Mouse (Mus musculus) CH12.LX (cell line): ENCODE measurements at regions not wholly inside any gene's neighbourhood (a gene's known extent, or its start where the extent isn't known, plus 50 kb on each side); places are given as distances from the start of the nearest gene placed in this dataset.

Source experiments
- DNase-seq: peaks from one replicate; pipeline ENCODE4 v3.0.0-alpha.2; 2013; ENCODE audit errors: extremely low read depth
- H3K27ac ChIP-seq: 2 replicates; pipeline ENCODE4 v1.5.1; 2012; ENCODE audit warnings: low read depth, mild to moderate bottlenecking, control low read depth, moderate library complexity; ENCODE audit not compliant: insufficient read depth
- H3K27me3 ChIP-seq: replicated peaks from 2 replicates; pipeline ENCODE3; 2012; ENCODE audit warnings: inconsistent platforms
- H3K36me3 ChIP-seq, 2 experiments: replicated peaks in 1 of 2; 2 replicates each; pipeline versions ENCODE3 to v1.6.1; 2012; ENCODE audit warnings: inconsistent platforms in 1 of 2, low read length in 1 of 2, mild to moderate bottlenecking in 1 of 2, mixed read lengths in 1 of 2, moderate library complexity in 1 of 2; ENCODE audit not compliant: control insufficient read depth in 1 of 2, insufficient read depth in 1 of 2
- H3K4me1 ChIP-seq, 2 experiments: 2 replicates each; pipeline ENCODE4 v1.6.1; 2012; ENCODE audit warnings: inconsistent platforms in 1 of 2, moderate library complexity in 1 of 2; ENCODE audit not compliant: insufficient read depth in 2 of 2, control insufficient read depth in 1 of 2
- H3K4me2 ChIP-seq: 2 replicates; pipeline ENCODE4 v1.6.1; 2012; ENCODE audit warnings: low read depth, mild to moderate bottlenecking, control low read depth; ENCODE audit not compliant: poor library complexity, insufficient read depth, severe bottlenecking
- H3K4me3 ChIP-seq, 3 experiments: fragments of 150-350 bp in 1 of 3; sonication (generic) in 1 of 3; replicated peaks in 1 of 3; 2 replicates each; pipeline versions ENCODE3 to v1.5.1; 2011 to 2012; ENCODE audit warnings: low read depth in 2 of 3, low read length in 2 of 3, mild to moderate bottlenecking in 2 of 3, moderate library complexity in 2 of 3, control low read depth in 1 of 3, improper control_type of control experiment in 1 of 3, inconsistent platforms in 1 of 3, mixed read lengths in 1 of 3; ENCODE audit not compliant: poor library complexity in 1 of 3
- H3K79me2 ChIP-seq: replicated peaks from 2 replicates; pipeline ENCODE4 v1.6.1; 2012; ENCODE audit warnings: mild to moderate bottlenecking, moderate library complexity; ENCODE audit not compliant: control insufficient read depth, poor library complexity, insufficient read depth, severe bottlenecking; ENCODE audit errors: extremely low read depth
- H3K9ac ChIP-seq: 2 replicates; pipeline ENCODE4 v1.6.1; 2012; ENCODE audit warnings: low read depth, mild to moderate bottlenecking, control low read depth, moderate library complexity; ENCODE audit not compliant: insufficient read depth
- H3K9me3 ChIP-seq: replicated peaks from 2 replicates; pipeline ENCODE3; 2012; ENCODE audit warnings: low read length, inconsistent platforms, mixed read lengths
- BHLHE40 ChIP-seq: IDR thresholded peaks from 2 replicates; pipeline ENCODE4 v1.6.1; 2011; ENCODE audit warnings: mild to moderate bottlenecking, low read depth, low read length, improper control_type of control experiment
- CHD1 ChIP-seq: IDR thresholded peaks from 2 replicates; pipeline ENCODE4 v1.6.1; 2012; ENCODE audit warnings: low read depth, low read length, improper control_type of control experiment, inconsistent platforms
- CHD2 ChIP-seq: IDR thresholded peaks from 2 replicates; pipeline ENCODE4 v1.6.1; 2011; ENCODE audit warnings: low read length, improper control_type of control experiment
- CTCF ChIP-seq, 2 experiments: IDR thresholded peaks in 1 of 2; conservative IDR thresholded peaks in 1 of 2; 2 replicates each; pipeline ENCODE4 v1.5.1; 2011 to 2012; ENCODE audit warnings: low read depth in 2 of 2, low read length in 2 of 2, improper control_type of control experiment in 1 of 2, inconsistent platforms in 1 of 2, mild to moderate bottlenecking in 1 of 2, moderate library complexity in 1 of 2
- E2F4 ChIP-seq: IDR thresholded peaks from 2 replicates; pipeline ENCODE4 v1.6.1; 2011; ENCODE audit warnings: low read depth, low read length, improper control_type of control experiment; ENCODE audit not compliant: insufficient replicate concordance
- ELF1 ChIP-seq: IDR thresholded peaks from 2 replicates; pipeline ENCODE4 v1.6.1; 2014; ENCODE audit warnings: low read depth, mild to moderate bottlenecking, inconsistent platforms, low read length, improper control_type of control experiment
- EP300 ChIP-seq: IDR thresholded peaks from 2 replicates; pipeline ENCODE4 v1.6.1; 2011; ENCODE audit warnings: low read length, improper control_type of control experiment
- ETS1 ChIP-seq: conservative IDR thresholded peaks from 2 replicates; pipeline ENCODE4 v1.6.1; 2012; ENCODE audit warnings: low read depth, mild to moderate bottlenecking, inconsistent platforms, low read length, improper control_type of control experiment, moderate library complexity
- GABPA ChIP-seq: IDR thresholded peaks from 2 replicates; pipeline ENCODE4 v1.6.1; 2012; ENCODE audit warnings: low read depth, low read length, improper control_type of control experiment, inconsistent platforms; ENCODE audit not compliant: insufficient replicate concordance
- HCFC1 ChIP-seq: IDR thresholded peaks from 2 replicates; pipeline ENCODE4 v1.6.1; 2012; ENCODE audit warnings: low read depth, mild to moderate bottlenecking, inconsistent platforms, low read length, improper control_type of control experiment
- IRF4 ChIP-seq: IDR thresholded peaks from 2 replicates; pipeline ENCODE4 v1.6.1; 2014; ENCODE audit warnings: low read depth, mild to moderate bottlenecking, inconsistent platforms, low read length, improper control_type of control experiment
- JUN ChIP-seq: IDR thresholded peaks from 2 replicates; pipeline ENCODE4 v1.6.1; 2011; ENCODE audit warnings: low read depth, mild to moderate bottlenecking, low read length, improper control_type of control experiment, moderate library complexity; ENCODE audit not compliant: insufficient read depth
- MAFK ChIP-seq: IDR thresholded peaks from 2 replicates; pipeline ENCODE4 v1.6.1; 2011; ENCODE audit warnings: low read length, improper control_type of control experiment; ENCODE audit not compliant: insufficient replicate concordance
- MAX ChIP-seq: IDR thresholded peaks from 2 replicates; pipeline ENCODE4 v1.6.1; 2011; ENCODE audit warnings: low read length, improper control_type of control experiment
- MAZ ChIP-seq: IDR thresholded peaks from 2 replicates; pipeline ENCODE4 v1.6.1; 2012; ENCODE audit warnings: low read depth, mild to moderate bottlenecking, inconsistent platforms, low read length, improper control_type of control experiment, moderate library complexity
- MEF2A ChIP-seq: IDR thresholded peaks from 2 replicates; pipeline ENCODE4 v1.6.1; 2014; ENCODE audit warnings: low read depth, mild to moderate bottlenecking, inconsistent platforms, low read length, improper control_type of control experiment, borderline replicate concordance
- MXI1 ChIP-seq: IDR thresholded peaks from 2 replicates; pipeline ENCODE4 v1.6.1; 2011; ENCODE audit warnings: mild to moderate bottlenecking, low read depth, low read length, improper control_type of control experiment
- MYC ChIP-seq: IDR thresholded peaks from 2 replicates; pipeline ENCODE4 v1.6.1; 2011; ENCODE audit warnings: low read depth, mild to moderate bottlenecking, improper control_type of control experiment, low read length
- NELFE ChIP-seq: IDR thresholded peaks from 2 replicates; pipeline ENCODE4 v1.6.1; 2011; ENCODE audit warnings: low read depth, low read length, improper control_type of control experiment
- NRF1 ChIP-seq: IDR thresholded peaks from 2 replicates; pipeline ENCODE4 v1.6.1; 2014; ENCODE audit warnings: low read depth, mild to moderate bottlenecking, inconsistent platforms, low read length, improper control_type of control experiment, moderate library complexity
- PAX5 ChIP-seq: IDR thresholded peaks from 2 replicates; pipeline ENCODE4 v1.6.1; 2012; ENCODE audit warnings: low read length, inconsistent platforms, mixed read lengths
- POLR2A ChIP-seq: IDR thresholded peaks from 2 replicates; pipeline ENCODE4 v1.6.1; 2011; ENCODE audit warnings: low read depth, mild to moderate bottlenecking, improper control_type of control experiment, low read length
- RAD21 ChIP-seq: IDR thresholded peaks from 2 replicates; pipeline ENCODE4 v1.6.1; 2011; ENCODE audit warnings: low read depth, mild to moderate bottlenecking, low read length, improper control_type of control experiment, moderate library complexity
- RCOR1 ChIP-seq: conservative IDR thresholded peaks from 2 replicates; pipeline ENCODE4 v1.6.1; 2012; ENCODE audit warnings: low read depth, mild to moderate bottlenecking, inconsistent platforms, low read length, improper control_type of control experiment
- SMC3 ChIP-seq: IDR thresholded peaks from 2 replicates; pipeline ENCODE4 v1.6.1; 2011; ENCODE audit warnings: low read depth, low read length, improper control_type of control experiment
- TBP ChIP-seq: conservative IDR thresholded peaks from 2 replicates; pipeline ENCODE4 v1.6.1; 2011; ENCODE audit warnings: low read depth, low read length, improper control_type of control experiment
- TCF12 ChIP-seq: IDR thresholded peaks from 2 replicates; pipeline ENCODE4 v1.6.1; 2014; ENCODE audit warnings: low read depth, mild to moderate bottlenecking, inconsistent platforms, low read length, improper control_type of control experiment
- UBTF ChIP-seq: IDR thresholded peaks from 2 replicates; pipeline ENCODE4 v1.6.1; 2012; ENCODE audit warnings: low read depth, mild to moderate bottlenecking, inconsistent platforms, low read length, improper control_type of control experiment, moderate library complexity
- USF2 ChIP-seq: conservative IDR thresholded peaks from 2 replicates; pipeline ENCODE4 v1.6.1; 2011; ENCODE audit warnings: low read depth, low read length, improper control_type of control experiment
- ZC3H11A ChIP-seq: IDR thresholded peaks from 2 replicates; pipeline ENCODE4 v1.6.1; 2012; ENCODE audit warnings: low read depth, mild to moderate bottlenecking, inconsistent platforms, low read length, improper control_type of control experiment
- ZKSCAN1 ChIP-seq: IDR thresholded peaks from 2 replicates; pipeline ENCODE4 v1.6.1; 2012; ENCODE audit warnings: low read depth, inconsistent platforms, low read length, improper control_type of control experiment, borderline replicate concordance
- ZMIZ1 ChIP-seq: IDR thresholded peaks from 2 replicates; pipeline ENCODE4 v1.6.1; 2012; ENCODE audit warnings: low read depth, mild to moderate bottlenecking, inconsistent platforms, low read length, improper control_type of control experiment
- ZNF384 ChIP-seq: IDR thresholded peaks from 2 replicates; pipeline ENCODE4 v1.6.1; 2012; ENCODE audit warnings: low read depth, low read length, improper control_type of control experiment, inconsistent platforms
- dilution Hi-C: fragments of 300-500 bp; cut with MboI; formaldehyde crosslinking; loops from 2 replicates; pipeline ENCODE4 v1.14.3; 2020; ENCODE audit warnings: low sequenced_read_pairs; ENCODE audit not compliant: extremely low pct_unique_long_range_greater_than_20kb, extremely low pct_ligation_motif_present
- in situ Hi-C: fragments of 300-500 bp; cut with MboI; formaldehyde crosslinking; loops from 3 replicates; pipeline ENCODE4 v1.14.3; 2019; ENCODE audit warnings: low sequenced_read_pairs, low pct_ligation_motif_present, low pct_unique_long_range_greater_than_20kb, mixed read lengths

DNA sequence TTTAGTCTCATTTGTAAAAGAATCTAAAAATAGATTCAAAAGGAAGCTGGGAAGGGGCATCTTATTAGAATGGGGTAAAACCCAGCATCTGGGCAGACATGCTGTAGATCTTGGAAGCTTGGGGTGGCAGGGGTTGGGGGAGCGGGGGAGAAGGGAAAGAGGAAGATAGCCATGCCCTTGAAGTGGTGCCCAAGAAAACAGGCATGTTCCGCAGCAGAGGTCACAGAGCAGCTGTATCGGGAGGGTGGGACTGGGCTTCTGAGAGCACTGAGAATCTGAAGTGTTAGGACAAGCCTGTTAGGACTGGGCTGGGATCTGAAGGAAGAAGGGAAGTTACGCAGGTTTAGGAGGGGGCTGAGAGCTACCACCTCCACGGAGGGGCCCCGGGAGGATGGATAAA is 84.4 kb upstream of the Ankrd50 start:
- H3K36me3 ChIP-seq = no peaks in the 10 kb centered on the region
- H3K27ac ChIP-seq = peak overlapping the region; percentile 79
- H3K9me3 ChIP-seq = no peaks in the 10 kb centered on the region
- in situ Hi-C loops (no loop called here), dilution Hi-C loops (no loop called here)
- no peak for DNase-seq
- peaks cover 27 to 67% of the 10 kb centered on the region in 2 experiments for H3K4me1 ChIP-seq
- peak overlapping the region; percentile 41 for H3K4me2 ChIP-seq
- H3K79me2 ChIP-seq = no peaks in the 10 kb centered on the region
- no peaks in the 10 kb centered on the region for H3K27me3 ChIP-seq
- no peak overlapping the region for H3K4me3 ChIP-seq
- peak overlapping the region; percentile 47 for H3K9ac ChIP-seq
- TF ChIP-seq POLR2A (peak; percentile 29; the same call in 1 of the 2 replicates), HCFC1 (no peak)

DNA sequence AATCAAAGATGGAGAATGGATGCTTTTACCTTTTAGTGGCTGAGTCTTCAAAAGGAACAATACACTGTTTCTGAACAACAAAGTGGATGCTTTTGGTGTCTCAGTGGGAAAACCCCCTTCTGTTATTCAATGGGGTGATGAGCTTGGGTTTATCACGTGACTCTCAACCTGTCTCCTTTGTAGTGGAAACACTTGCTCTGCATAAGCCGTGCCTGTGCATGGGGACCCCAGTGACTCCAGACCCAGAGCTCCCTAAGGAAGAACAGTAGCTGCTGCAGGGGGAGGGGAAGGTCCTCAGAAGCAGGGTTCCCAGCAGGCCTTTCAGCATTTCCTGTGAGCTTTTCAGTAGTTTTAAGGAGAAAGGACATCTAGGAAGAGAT is 83.9 kb upstream of the Ankrd50 start:
- no peaks in the 10 kb centered on the region for H3K36me3 ChIP-seq
- H3K4me1 ChIP-seq = peaks cover 29 to 69% of the 10 kb centered on the region in 2 experiments
- no peaks in the 10 kb centered on the region for H3K9me3 ChIP-seq
- H3K9ac ChIP-seq = peak overlapping the region; percentile 47; the same call in 1 of the 2 replicates
- H3K27ac ChIP-seq = peak overlapping the region; percentile 31; the same call in 1 of the 2 replicates
- H3K4me3 ChIP-seq = no peak overlapping the region
- H3K79me2 ChIP-seq = no peaks in the 10 kb centered on the region
- in situ Hi-C loops (no loop called here), dilution Hi-C loops (no loop called here)
- no peaks in the 10 kb centered on the region for H3K27me3 ChIP-seq
- peak overlapping the region; percentile 41 for H3K4me2 ChIP-seq
- peak; percentile 81 for DNase-seq
- TF ChIP-seq HCFC1 = no peak
- TF ChIP-seq EP300 = peak; percentile 76
- no peak for TF ChIP-seq GABPA
- no peak for TF ChIP-seq MXI1
- 0 out of 2 replicates have a peak, but pooled peaks have one; percentile 29 for TF ChIP-seq MAFK
- peak; percentile 97 for TF ChIP-seq BHLHE40
- peak; percentile 42; the same call in 1 of the 2 replicates for TF ChIP-seq POLR2A
- peak; percentile 81 for TF ChIP-seq MAX
- TF ChIP-seq ZKSCAN1 = no peak
- no peak for TF ChIP-seq JUN
- peak; percentile 46; the same call in 1 of the 2 replicates for TF ChIP-seq MYC
- TF ChIP-seq PAX5 = no peak
- no peak for TF ChIP-seq MAZ
- no peak for TF ChIP-seq ZC3H11A
- no peak for TF ChIP-seq E2F4
- no peak; the same call in none of the 2 replicates for TF ChIP-seq IRF4
- peak; percentile 65 for TF ChIP-seq TBP
- no peak for TF ChIP-seq ZMIZ1
- no peak for TF ChIP-seq UBTF
- TF ChIP-seq RAD21 = no peak; the same call in 1 of the 2 replicates
- no peak for TF ChIP-seq CHD1
- TF ChIP-seq CTCF (conservative IDR thresholded peaks at IDR 0.05 in 1 of 2, IDR thresholded peaks at IDR 0.05 in 1 of 2; ENCODE audit: low read depth in 2 of 2, low read length in 2 of 2) = no peak
- peak; percentile 92 for TF ChIP-seq USF2
- no peak for TF ChIP-seq SMC3
- peak; percentile 18; the same call in 1 of the 2 replicates for TF ChIP-seq ELF1
- TF ChIP-seq NRF1 = no peak
- no peak for TF ChIP-seq ZNF384
- peak; percentile 69 for TF ChIP-seq ETS1
- peak; percentile 62; the same call in 1 of the 2 replicates for TF ChIP-seq MEF2A
- TF ChIP-seq TCF12 = peak; percentile 84
- TF ChIP-seq CHD2 = no peak
- TF ChIP-seq RCOR1 = no peak
- peak; percentile 29; the same call in 1 of the 2 replicates for TF ChIP-seq NELFE
